Mouse (Mus musculus) thymus, postnatal 25 days (tissue): ENCODE results near the gene Olfr670.
"Not testable (repeated sequence)": the region's sequence is repeated elsewhere in the genome, so short reads cannot be mapped to it uniquely, and the experiment has no call there.

Experiments used
- DNase-seq: peaks from one replicate; pipeline ENCODE4 v3.0.0; 2022

Gene Olfr670

GRCm38 (mm10) chr7:104962520-104962919 is at the start of gene Olfr670:
Gene Olfr670 (minus strand): TSS chr7:104962620.
- DNase-seq, result no peak

- no peak for DNase-seq
Measured at GRCm38 (mm10) chr7:105001929-105002328, 39.5 kb upstream of the Olfr670 start, which contains the start of gene Olfr672. Gene Olfr672 (minus strand): TSS chr7:105002029.

GRCm38 (mm10) chr7:104979026-104979425 is 16.6 kb upstream of the Olfr670 start, which contains the start of gene Olfr671:
Gene Olfr671 (minus strand): TSS chr7:104979126.
- no peak for DNase-seq

- DNase-seq, result not testable (repeated sequence)
Measured at GRCm38 (mm10) chr7:104972507-104972906, 10.1 kb upstream of the Olfr670 start.

- DNase-seq, result not testable (repeated sequence)
Measured at GRCm38 (mm10) chr7:104950234-104950633, 12.2 kb downstream of the Olfr670 start.

- DNase-seq, result no peak
Measured at GRCm38 (mm10) chr7:104933940-104934339, 28.5 kb downstream of the Olfr670 start, which contains the start of gene Olfr669. Gene Olfr669 (plus strand): TSS chr7:104934240.

GRCm38 (mm10) chr7:104927957-104928356 is 34.5 kb downstream of the Olfr670 start, which contains the start of gene Olfr668:
Gene Olfr668 (minus strand): TSS chr7:104928057.
- no peak for DNase-seq

- DNase-seq, result no peak
Measured at GRCm38 (mm10) chr7:104921382-104921781, 41.0 kb downstream of the Olfr670 start, which contains the start of gene Olfr667. Gene Olfr667 (minus strand): TSS chr7:104921482.
